Mouse (Mus musculus): ENCODE measurements around the gene Tmf1.

DNA sequence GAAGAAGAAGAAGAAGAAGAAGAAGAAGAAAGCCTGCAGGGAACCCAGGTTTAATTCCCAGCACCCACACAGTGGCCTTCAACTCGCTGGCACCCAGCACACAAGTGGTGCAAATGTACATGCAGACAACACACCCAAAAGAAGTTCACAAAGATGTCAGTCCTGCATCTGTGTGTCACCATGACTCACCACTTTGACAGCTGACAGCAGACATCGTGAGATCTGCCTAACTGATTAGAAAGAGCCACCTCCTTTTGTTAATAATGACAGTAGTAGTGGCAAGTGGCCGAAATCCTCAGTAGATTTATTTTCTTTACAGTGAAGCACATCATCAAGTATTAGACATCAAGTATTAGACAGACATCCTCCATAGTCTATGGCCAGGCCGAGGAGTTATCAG lies 28.2 kb upstream of the Tmf1 start:
- TF ChIP-seq CTCF (IDR thresholded peaks at IDR 0.05; ENCODE audit: control insufficient read depth, insufficient read depth, insufficient replicate concordance, low read depth, low read length) (no peak), POLR2A (IDR thresholded peaks at IDR 0.05; ENCODE audit: control insufficient read depth, low read depth, low read length) (no peak)

Data from testis, adult 2 months (tissue).